Mouse (Mus musculus) kidney, postnatal 36 days (tissue): ENCODE results near the gene Abca3.

Experiments used
- DNase-seq, 2 experiments: peaks; one replicate each; pipeline ENCODE4 v3.0.0; 2021 to 2022; ENCODE audit warnings: mixed read lengths in 2 of 2

The Abca3 gene

GRCm38 (mm10) chr17:24351760-24352357, at the start of gene Abca3:
TSS of gene Abca3 (plus strand) at chr17:24351950.
- DNase-seq, result peak; percentile 96 to 98

DNA sequence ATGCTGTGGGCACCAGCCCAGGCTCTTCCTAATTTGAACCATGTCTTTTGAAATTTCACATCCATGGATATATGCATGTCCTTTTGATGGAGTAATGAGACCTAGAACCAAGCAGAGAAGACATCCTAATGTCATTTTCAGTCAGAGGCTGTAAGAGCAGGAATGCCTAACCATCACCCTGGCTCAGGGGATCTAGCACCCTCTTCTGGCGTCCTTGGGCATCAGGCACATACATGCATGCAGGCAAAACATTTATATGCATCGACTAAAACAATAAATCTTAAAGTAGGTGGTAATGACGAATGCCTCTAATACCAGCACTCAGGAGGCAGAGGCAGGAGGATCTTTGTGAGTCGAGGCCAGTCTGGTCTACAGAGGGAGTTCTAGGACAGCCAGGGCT, 44.2 kb upstream of the Abca3 start:
- peak; percentile 35 to 68 for DNase-seq

DNA sequence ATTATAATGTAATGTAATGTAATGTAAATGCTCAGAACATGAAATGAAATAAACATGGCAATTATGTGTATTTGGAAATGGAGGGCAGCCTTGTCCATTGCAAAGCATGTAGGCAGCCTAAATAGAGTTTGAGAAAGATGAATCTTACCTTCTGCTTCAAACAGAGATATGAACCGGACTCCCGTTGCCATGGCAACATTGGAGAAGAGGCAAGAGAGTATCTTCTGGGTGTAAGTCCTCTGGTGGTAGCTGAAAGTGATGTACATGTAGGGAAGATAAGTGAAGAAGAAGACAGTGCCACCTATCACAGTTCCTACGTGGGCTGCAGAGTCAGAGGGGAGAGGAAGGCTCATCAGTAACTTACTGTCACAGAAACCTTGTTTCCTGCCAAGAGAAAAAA, 30.9 kb upstream of the Abca3 start:
- DNase-seq, result no peak

DNA sequence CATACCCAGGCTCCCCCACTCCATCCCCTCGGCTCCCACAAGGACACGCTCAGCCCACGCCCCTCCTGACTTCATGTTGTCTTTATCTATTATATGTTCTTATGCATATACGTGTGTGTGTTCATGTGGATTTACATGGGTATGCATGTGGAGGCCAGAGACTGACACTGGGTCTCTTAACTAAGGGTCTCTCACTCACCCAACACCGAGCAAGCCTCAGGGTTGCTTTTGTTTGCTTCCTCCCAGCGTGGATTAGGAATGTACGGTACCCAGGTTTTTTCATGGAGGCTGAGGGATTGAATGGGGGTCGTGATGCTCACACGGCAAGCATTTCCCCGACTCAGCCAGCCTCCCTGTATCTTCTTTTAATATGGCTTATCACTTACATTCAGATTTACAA, 26.7 kb upstream of the Abca3 start:
- no peak for DNase-seq

- no peak for DNase-seq
These were observed 24.1 kb upstream of the Abca3 start for GRCm38 (mm10) chr17:24327656-24328055.

- no peak for DNase-seq
These were observed 7.1 kb upstream of the Abca3 start for GRCm38 (mm10) chr17:24344672-24345071.

DNA sequence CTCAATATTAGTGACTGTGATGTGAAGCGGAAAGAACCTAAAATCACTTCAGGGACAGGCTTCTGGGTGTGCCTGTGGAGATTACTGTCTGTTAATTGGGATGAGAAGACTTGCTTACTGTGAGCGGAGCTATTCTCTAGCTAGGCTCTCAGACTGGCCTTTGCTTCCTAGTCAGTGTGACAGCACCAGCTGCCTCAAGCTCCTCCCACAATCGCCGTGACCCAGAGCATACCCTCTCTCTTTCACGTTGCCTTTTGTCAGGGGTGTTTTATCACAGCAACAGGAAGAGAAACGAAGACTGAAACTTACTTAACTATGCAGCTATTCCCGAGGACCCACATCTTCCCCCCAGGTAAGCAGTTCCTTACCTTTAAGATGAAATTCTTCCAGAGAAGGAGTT, 4.9 kb upstream of the Abca3 start:
- DNase-seq, result no peak

- DNase-seq, result no peak
These were observed 2.6 kb upstream of the Abca3 start for GRCm38 (mm10) chr17:24349176-24349575.

DNA sequence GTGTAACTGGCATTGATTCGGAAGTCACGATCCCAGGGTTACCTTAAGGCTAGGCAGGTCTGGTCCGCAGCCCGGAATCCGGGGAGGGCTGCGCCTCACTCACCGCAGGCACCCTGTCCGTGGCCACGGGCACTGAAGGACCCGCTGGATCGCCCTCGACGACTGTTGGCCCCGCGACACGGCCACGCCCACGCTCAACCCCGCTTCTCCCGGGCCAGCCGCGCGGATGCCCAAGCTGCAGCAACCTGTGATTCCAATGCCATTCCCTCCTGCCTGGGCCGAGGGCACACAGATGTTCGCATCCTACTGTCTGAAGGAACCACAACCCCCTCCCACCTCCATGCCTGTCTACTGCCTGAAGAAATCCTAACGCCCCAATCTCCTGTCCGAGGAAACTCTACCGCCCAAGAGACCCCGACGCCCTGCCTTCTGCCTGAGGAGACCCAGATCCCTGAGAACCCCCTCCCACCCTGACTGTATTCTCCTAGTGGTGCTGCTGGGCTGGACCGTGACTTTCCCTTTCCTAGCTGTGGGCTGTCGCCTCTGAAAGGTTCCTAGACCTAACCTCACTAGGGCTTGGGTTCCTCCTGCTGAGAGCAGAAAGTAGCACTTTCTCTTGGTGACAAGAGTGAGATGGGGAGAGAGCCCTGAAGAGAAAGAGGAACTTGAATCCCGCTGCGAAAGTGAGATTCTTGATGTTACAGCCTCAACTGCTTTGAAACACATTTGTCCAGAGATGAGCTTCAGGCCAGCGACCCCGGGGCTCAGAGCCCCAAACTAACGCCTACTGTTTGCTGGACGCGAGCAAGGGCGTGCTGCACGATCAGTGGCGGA, 607 bp upstream of the Abca3 start, which contains the start of gene Abca17:
Gene Abca17 (minus strand): TSS at position 143 of the 834 bp plus-strand sequence.
- DNase-seq, result peak in 1 of 2 experiments; percentile 73

GRCm38 (mm10) chr17:24352370-24353194, 832 bp downstream of the Abca3 start:
- peak; percentile 64 to 70 for DNase-seq

- no peak for DNase-seq
These were observed 2.2 kb downstream of the Abca3 start for GRCm38 (mm10) chr17:24353960-24354359.

DNA sequence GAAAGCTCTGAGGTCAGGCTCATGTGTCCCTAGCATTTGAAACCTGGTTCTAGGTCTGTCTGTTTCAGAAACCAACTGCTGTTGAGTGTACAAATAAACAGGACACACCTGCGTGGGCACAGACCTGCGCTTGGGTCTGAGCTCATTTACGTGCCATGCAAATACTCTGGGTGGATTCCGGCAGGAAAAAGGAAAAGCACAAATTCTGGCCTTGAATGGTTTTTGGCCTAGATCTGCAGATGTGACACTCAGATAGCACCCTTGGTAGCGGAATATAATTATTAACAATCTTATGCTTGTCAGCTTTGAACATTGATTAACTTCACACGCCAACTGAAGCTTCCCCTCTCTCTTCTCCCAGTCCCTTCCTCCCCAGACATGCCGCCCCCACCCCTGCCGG, 3.5 kb downstream of the Abca3 start:
- peak; percentile 49 to 58 for DNase-seq

DNA sequence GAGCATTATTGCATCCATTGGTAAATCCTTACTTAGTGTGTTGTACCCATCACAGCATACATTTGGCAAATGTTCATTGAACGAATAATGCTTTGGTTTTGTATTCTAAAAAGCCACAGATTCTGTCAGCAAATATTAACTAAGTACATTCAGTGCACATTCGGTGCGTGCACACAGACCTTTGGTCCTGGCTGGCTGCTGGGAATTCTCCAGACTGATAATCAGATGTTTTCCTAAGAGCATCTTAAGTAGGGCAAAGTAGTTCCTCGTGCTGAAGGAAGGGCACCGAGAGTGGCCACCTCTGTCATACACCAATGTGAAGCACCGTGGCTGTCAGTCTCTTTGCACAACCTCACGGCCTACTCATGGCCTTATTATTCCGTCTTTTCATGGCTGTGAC, 7.3 kb downstream of the Abca3 start:
- peak; percentile 66 to 79 for DNase-seq

DNA sequence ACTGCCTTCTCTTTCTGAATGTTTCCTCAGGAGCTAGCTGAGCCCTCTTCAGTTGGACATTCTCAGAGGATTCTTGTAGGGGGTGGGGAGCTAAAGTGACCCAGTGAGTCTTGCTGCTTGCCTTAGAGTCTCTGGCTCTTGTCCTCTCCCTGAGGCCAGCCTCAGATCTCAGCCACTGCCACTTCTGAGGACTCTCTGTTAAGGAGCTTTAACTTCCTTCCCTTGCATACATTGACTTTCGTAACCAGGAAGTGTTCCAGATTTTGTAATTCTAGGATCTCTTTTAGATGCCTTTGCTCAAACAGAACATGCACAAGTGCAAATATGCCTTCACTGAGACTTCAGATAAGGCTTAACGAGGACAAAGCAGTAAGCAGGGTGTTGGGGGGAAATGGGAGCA, 8.2 kb downstream of the Abca3 start:
- no peak for DNase-seq

DNA sequence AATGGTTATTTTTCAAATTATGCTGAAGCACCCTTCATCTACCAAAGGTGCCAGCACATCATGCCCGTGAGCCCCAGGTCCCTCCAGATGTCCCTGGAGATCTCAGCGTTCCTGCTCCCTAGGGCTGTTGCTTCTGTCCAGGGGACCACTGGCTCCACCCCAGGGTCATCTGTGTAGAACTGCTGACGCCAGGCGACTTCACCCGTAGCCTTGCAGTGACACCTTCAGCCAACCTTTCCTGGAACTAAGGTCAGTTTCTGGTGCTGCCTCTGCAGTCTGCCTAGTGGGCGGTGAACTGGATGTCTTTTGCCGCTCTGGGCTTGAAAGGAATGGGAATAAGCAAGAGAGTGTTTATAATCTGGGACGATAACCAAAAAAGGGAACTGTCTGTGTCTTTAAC, 9.1 kb downstream of the Abca3 start:
- peak; percentile 77 to 82 for DNase-seq

DNA sequence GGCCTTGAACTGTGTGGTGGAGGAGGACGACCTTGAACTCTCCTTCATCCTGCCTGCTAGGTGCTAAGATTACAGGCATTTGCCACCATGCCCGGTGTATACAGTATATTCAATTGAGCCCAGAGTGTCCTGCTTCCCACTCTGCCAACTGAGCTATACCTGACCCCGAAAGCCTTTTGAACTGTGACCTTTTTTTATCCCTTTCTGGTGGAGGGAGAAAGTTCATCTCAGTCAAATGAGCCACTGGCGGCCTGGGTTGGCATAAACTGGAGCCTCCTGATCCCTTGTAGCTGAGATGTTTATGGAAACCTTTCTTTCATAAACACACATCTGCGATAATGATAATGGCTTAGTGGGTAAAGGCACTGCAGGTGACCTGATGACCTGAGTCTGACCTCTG, 9.5 kb downstream of the Abca3 start:
- DNase-seq, result no peak

DNA sequence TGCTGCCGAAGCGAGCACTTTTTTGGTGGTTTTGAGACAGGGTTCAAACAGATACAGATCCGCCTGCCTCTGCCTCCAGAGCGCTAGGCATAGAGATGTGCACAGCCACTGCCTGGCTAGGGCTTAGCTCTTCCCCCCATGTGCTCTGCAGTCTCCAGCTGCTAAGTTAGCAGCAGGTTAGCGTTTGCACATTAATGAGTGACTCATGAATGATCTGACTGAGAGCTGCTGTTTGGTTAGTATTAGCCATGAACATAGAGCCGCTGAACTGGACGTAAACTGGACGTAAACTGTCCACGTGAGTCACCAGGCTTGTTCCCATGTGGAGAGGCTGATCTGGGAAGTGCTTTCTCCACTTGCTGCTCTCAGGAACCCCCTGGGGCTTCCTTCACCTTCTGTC, 10.8 kb downstream of the Abca3 start:
- peak; percentile 58 to 78 for DNase-seq

DNA sequence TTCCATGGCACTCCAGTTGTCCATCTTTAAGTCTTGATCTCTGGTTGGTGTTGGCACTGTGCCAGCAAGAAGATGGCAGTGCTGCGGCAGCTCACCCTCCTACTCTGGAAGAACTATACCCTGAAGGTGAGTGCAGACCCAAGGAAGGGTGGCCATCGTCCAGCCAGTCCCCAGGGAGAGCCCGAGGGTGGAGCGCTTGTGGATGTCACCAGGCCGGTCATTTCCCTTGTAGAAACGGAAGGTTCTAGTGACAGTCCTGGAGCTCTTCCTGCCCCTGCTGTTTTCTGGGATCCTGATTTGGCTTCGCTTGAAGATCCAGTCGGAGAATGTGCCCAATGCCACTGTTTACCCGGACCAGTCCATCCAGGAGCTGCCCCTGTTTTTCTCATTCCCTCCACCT, 12.7 kb downstream of the Abca3 start:
- DNase-seq, result peak in 1 of 2 experiments; percentile 36

DNA sequence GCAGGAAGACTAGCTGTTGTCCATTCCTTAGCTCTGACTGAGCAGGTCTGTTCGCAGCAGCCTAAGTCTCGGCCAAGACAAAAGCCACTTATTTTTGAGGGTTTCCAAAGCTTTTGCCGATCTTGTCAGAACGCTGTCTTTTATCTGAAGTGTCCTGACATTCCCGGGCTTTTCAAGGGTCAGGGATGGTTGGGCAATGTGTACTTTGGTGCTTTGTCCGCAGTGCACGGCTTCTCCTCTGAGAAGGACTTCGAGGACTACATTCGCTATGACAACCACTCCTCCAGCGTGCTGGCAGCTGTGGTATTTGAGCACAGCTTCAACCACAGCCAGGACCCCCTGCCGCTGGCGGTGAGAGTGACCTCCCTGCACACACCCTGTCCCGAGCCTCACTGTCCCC, 14.1 kb downstream of the Abca3 start:
- DNase-seq, result peak; percentile 56 to 70

GRCm38 (mm10) chr17:24375094-24375712, 23.5 kb downstream of the Abca3 start:
- DNase-seq, result peak; percentile 64 to 75

- no peak for DNase-seq
These were observed 24.1 kb downstream of the Abca3 start for GRCm38 (mm10) chr17:24375886-24376285.

DNA sequence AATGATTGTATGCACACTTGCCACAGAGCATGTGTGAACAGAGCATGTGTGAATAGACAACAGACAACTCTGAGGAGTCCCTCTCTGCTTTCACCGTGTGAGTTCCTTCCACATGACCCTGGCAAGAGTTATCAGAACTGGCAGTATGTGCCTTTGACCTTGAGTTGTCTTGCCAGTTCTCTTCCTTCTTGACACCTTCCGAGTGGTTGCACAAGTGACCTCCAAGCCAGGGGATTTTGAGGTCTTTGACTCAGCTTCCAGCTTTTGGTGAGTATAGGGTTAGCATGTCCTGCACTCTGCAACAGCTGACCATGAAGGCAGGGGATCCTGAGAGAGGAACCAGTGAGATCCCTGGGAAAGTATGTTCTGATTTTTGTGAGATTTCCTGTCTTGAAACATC, 26.7 kb downstream of the Abca3 start:
- no peak for DNase-seq

GRCm38 (mm10) chr17:24383789-24384188, 32.0 kb downstream of the Abca3 start:
- DNase-seq, result no peak
